Mouse (Mus musculus): Measurements from ENCODE around the gene Zfp949. TPM values are rescaled to one million over a fixed set of nuclear protein-coding genes. Genes with fewer than 3 reads are reported as not detected.

Gene Zfp949
- 10 to 100 TPM in 2 of 4 experiments, 1 to 10 TPM in 2; 7.3 to 17.2 (median 12.2) TPM for total RNA-seq (2022)

DNA sequence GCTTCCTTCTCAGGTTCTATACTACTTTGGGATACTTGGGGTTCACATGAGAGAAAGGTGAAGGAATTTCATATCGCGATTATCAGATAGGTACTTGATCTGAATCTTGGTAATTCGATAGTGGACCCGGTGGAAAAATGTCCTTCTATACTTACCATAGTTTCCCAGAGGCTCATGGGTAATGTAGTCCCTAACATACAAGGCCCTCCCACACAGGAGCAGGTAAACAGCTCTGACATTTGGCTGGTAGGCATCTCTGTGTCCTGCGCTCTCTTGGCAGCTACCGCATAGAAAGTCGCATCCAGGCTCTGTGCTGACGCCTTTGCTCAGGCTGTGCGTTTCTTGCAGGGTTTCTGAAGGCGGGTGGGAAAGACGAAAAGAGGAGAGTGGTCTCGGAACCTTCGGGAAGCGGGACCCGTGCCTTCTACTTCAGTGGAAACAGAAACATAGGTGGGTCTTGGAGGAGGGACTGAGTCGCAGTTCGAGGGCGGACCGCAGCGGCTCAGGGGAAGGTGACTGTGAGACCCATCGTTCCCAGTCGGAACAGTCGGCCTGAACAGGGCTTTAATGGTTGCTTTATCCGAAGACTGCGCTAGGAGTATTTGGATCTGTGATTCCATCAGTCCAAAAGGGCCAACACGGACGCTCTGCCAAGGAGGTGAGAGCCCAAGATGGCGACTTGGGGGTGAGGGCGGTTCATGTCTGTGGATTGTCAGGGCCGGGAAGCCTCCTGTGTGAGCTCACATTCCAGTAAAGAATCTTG, at the start of gene Zfp949:
Zfp949 (plus strand) TSS at position 170 of the 763 bp plus-strand sequence.
- DNase-seq = peak; percentile 60

DNA sequence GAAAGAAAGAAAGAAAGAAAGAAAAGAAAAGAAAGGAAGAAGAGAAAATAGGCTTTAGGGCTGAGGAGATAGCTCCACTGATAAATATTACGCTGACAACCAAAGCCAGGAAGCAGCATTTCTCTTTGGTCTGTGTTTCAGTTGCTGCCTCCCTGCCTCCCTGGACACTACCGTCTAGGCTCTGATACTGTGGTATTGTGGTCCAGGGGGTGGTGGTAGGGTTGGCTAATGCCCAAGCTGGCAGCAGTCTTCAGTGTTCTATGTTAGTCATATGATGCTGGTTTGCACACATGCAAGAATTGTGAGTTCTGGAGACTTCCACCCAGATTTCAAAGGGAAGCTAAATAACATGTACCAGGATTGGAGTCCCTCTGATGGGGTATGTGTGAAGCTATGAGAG, 47.7 kb upstream of the Zfp949 start:
- no peak for DNase-seq

GRCm38 (mm10) chr9:88501846-88502245, 46.0 kb upstream of the Zfp949 start:
- no peak for DNase-seq

GRCm38 (mm10) chr9:88515546-88515945, 32.3 kb upstream of the Zfp949 start:
- DNase-seq = no peak

DNA sequence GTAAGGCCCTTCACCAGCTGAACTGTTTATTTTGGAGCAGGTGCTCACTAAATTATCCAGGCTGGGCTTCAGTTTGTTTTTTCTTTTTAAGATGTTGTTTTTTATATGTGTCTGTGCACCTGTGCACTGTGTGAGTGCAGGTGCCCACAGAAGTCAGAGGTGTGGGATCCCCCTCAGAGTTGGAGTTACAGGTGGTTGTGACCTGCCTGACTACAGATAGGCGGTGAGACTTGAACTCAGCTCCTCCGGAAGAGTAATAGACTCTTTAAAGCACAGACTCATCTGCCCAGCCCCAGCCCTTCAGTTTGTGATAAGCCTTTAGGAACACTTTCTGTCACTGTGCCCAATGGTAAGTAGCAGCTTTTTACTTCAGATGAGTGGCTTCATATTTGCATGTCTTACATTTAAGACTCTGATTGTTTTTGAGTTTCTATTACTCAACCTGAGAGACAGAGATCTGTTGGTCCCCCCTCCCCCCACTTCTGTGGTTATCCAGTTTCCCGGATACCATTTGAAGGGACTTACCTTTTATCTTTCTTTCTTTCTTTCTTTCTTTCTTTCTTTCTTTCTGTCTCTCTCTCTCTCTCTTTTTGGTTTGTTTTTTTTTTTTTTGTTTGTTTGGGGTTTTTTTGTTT, 31.3 kb upstream of the Zfp949 start:
- no peak for DNase-seq

GRCm38 (mm10) chr9:88519390-88520121, 28.3 kb upstream of the Zfp949 start:
- DNase-seq = no peak

- no peak for DNase-seq
Observed at GRCm38 (mm10) chr9:88520122-88520848, 27.5 kb upstream of the Zfp949 start.

GRCm38 (mm10) chr9:88520849-88521483, 26.9 kb upstream of the Zfp949 start:
- no peak for DNase-seq

DNA sequence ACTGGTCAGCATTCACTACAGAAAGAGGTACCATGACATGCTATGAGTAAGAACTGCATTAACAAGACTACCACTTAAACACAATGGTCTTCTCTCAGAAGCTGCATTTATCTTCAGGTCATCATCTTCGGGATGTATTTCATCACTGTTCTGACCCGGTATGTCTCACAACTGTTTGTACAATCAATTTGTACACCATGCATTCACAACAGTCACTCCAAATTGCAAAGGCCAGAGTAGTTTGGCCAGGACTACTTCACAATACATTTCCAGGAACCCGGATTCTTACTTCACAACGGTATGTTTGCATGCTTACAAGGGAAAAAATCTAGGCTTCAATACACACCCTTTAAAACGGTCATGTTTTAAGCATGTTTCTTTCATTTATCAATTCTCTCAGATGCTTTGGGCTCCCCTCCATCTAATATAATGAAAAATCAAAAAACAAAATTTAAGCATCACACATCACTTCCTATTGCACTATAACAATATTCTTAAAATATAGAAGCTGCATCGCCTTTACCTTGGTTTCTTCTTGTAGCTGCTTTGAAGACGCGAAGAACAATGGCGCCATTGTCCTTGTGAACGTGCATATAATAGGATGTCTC, 25.8 kb upstream of the Zfp949 start:
- no peak for DNase-seq

- peak; percentile 95 for DNase-seq
Observed at GRCm38 (mm10) chr9:88522569-88523334, 25.1 kb upstream of the Zfp949 start.

GRCm38 (mm10) chr9:88523335-88523668, 24.5 kb upstream of the Zfp949 start:
- no peak for DNase-seq

- DNase-seq = no peak
Observed at GRCm38 (mm10) chr9:88524367-88524766, 23.5 kb upstream of the Zfp949 start.

GRCm38 (mm10) chr9:88524796-88525195, 23.0 kb upstream of the Zfp949 start:
- DNase-seq = no peak

GRCm38 (mm10) chr9:88525341-88525740, 22.5 kb upstream of the Zfp949 start:
- no peak for DNase-seq

GRCm38 (mm10) chr9:88527956-88528355, 19.9 kb upstream of the Zfp949 start:
- DNase-seq = no peak

DNA sequence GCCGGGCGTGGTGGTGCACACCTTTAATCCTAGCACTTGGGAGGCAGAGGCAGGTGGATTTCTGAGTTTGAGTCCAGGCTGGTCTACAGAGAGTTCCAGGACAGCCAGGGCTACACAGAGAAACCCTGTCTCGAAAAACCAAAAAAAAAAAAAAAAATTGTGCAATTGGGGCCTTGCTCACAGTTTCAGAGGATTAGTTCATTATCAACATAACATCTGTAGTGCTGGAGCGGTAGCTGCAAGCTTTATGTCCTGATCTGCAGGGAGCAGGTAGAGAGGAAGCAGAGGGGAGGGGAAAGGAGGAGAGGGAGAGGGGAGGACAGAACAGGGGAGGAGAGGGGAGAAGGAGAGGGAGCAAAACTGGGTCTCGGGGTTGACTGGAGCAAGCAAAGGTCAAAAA, 19.1 kb upstream of the Zfp949 start:
- DNase-seq = no peak

GRCm38 (mm10) chr9:88529571-88529970, 18.2 kb upstream of the Zfp949 start:
- no peak for DNase-seq

- no peak for DNase-seq
Observed at GRCm38 (mm10) chr9:88529979-88530580, 17.7 kb upstream of the Zfp949 start.

DNA sequence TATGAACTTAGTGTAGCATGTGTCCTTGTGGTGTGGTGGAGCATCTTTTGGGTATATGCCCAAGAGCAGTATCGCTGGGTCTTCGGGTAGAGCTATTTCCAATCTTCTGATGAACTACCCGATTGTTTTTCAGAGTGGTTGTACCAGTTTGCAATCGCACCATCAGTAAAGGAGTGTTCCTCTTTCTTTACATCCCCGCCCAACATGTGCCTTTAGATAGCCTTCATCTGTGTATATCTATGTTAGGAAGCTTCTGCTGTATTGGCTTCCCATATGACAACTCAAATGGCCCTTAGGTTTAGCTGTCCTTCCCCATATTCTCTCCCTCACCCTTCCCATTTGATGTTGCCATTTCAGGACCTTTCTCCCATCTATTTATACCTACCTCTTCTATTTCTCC, 13.7 kb upstream of the Zfp949 start:
- DNase-seq = no peak

GRCm38 (mm10) chr9:88539546-88540224, 8.1 kb upstream of the Zfp949 start:
- DNase-seq = no peak
